Mouse (Mus musculus) MEL (cell line): ENCODE measurements at regions not wholly inside any gene's neighbourhood (a gene's known extent, or its start where the extent isn't known, plus 50 kb on each side); places are given as distances from the start of the nearest gene placed in this dataset.

Source experiments
- DNase-seq: peaks from one replicate; pipeline ENCODE4 v3.0.0; 2011; ENCODE audit warnings: low read depth, low spot score
- H3K27ac ChIP-seq: 2 replicates; pipeline ENCODE4 v1.5.1; 2012; ENCODE audit warnings: low read depth, mild to moderate bottlenecking, control low read depth, low read length, moderate library complexity; ENCODE audit not compliant: control insufficient read depth
- H3K27me3 ChIP-seq, 2 experiments: fragments of 150-350 bp in 1 of 2; sonication (generic) in 1 of 2; 2 replicates each; pipeline ENCODE4 v1.6.1; 2012; ENCODE audit warnings: low read length in 2 of 2, mild to moderate bottlenecking in 2 of 2, improper control_type of control experiment in 1 of 2, moderate library complexity in 1 of 2; ENCODE audit not compliant: insufficient read depth in 2 of 2, control insufficient read depth in 1 of 2
- H3K36me3 ChIP-seq, 2 experiments: 2 replicates each; pipeline ENCODE4 v1.6.1; 2012 to 2014; ENCODE audit warnings: low read length in 2 of 2, improper control_type of control experiment in 1 of 2, inconsistent platforms in 1 of 2, mild to moderate bottlenecking in 1 of 2; ENCODE audit not compliant: insufficient read depth in 2 of 2, control insufficient read depth in 1 of 2
- H3K4me1 ChIP-seq, 2 experiments: fragments of 150-350 bp in 1 of 2; sonication (generic) in 1 of 2; 2 replicates each; pipeline ENCODE4 v1.6.1; 2012; ENCODE audit warnings: low read length in 2 of 2, improper control_type of control experiment in 1 of 2, mild to moderate bottlenecking in 1 of 2; ENCODE audit not compliant: insufficient read depth in 2 of 2, control insufficient read depth in 1 of 2
- H3K4me3 ChIP-seq, 2 experiments: fragments of 150-350 bp in 1 of 2; sonication (generic) in 1 of 2; 2 replicates each; pipeline ENCODE4 v1.5.1; 2012; ENCODE audit warnings: low read depth in 2 of 2, low read length in 2 of 2, mild to moderate bottlenecking in 2 of 2, moderate library complexity in 2 of 2, control low read depth in 1 of 2, improper control_type of control experiment in 1 of 2; ENCODE audit not compliant: control insufficient read depth in 1 of 2, insufficient read depth in 1 of 2
- H3K79me2 ChIP-seq: 2 replicates; pipeline ENCODE4 v1.6.1; 2012; ENCODE audit warnings: mild to moderate bottlenecking, low read length, moderate library complexity; ENCODE audit not compliant: control insufficient read depth, poor library complexity, insufficient read depth
- H3K9ac ChIP-seq: 2 replicates; pipeline ENCODE4 v1.6.1; 2012; ENCODE audit warnings: low read depth, mild to moderate bottlenecking, control low read depth, low read length, moderate library complexity; ENCODE audit not compliant: control insufficient read depth, poor library complexity, severe bottlenecking
- H3K9me3 ChIP-seq: fragments of 150-350 bp; sonication (generic); replicated peaks from 2 replicates; pipeline ENCODE4 v1.6.1; 2012; ENCODE audit warnings: mild to moderate bottlenecking, low read length, improper control_type of control experiment, moderate library complexity; ENCODE audit not compliant: insufficient read depth
- BHLHE40 ChIP-seq: IDR thresholded peaks from 2 replicates; pipeline ENCODE4 v1.6.1; 2012; ENCODE audit warnings: low read depth, mild to moderate bottlenecking, inconsistent platforms, low read length, improper control_type of control experiment, borderline replicate concordance
- CHD1 ChIP-seq: IDR thresholded peaks from 2 replicates; pipeline ENCODE4 v1.6.1; 2012; ENCODE audit warnings: low read depth, mild to moderate bottlenecking, inconsistent platforms, low read length, improper control_type of control experiment
- E2F4 ChIP-seq: IDR thresholded peaks from 2 replicates; pipeline ENCODE4 v1.6.1; 2011; ENCODE audit warnings: low read depth, low read length, improper control_type of control experiment, borderline replicate concordance
- GATA1 ChIP-seq: IDR thresholded peaks from 2 replicates; pipeline ENCODE4 v1.6.1; 2011; ENCODE audit warnings: low read depth, low read length, improper control_type of control experiment
- KAT2A ChIP-seq: conservative IDR thresholded peaks from 2 replicates; pipeline ENCODE4 v1.6.1; 2012; ENCODE audit warnings: low read depth, low read length, improper control_type of control experiment, inconsistent platforms
- MAFK ChIP-seq: IDR thresholded peaks from 2 replicates; pipeline ENCODE4 v1.6.1; 2011; ENCODE audit warnings: low read depth, mild to moderate bottlenecking, low read length, improper control_type of control experiment, borderline replicate concordance
- MAX ChIP-seq: IDR thresholded peaks from 2 replicates; pipeline ENCODE4 v1.6.1; 2011; ENCODE audit warnings: low read length, improper control_type of control experiment
- MAZ ChIP-seq: IDR thresholded peaks from 2 replicates; pipeline ENCODE4 v1.6.1; 2012; ENCODE audit warnings: low read depth, mild to moderate bottlenecking, inconsistent platforms, low read length, improper control_type of control experiment
- MXI1 ChIP-seq: IDR thresholded peaks from 2 replicates; pipeline ENCODE4 v1.6.1; 2011; ENCODE audit warnings: mild to moderate bottlenecking, low read depth, low read length, improper control_type of control experiment
- NELFE ChIP-seq: IDR thresholded peaks from 2 replicates; pipeline ENCODE4 v1.6.1; 2011; ENCODE audit warnings: low read depth, low read length, improper control_type of control experiment
- POLR2AphosphoS5 ChIP-seq: IDR thresholded peaks from 2 replicates; pipeline ENCODE4 v1.6.1; 2012; ENCODE audit warnings: low read depth, borderline replicate concordance, mild to moderate bottlenecking, inconsistent platforms, low read length, moderate library complexity, mixed read lengths
- RCOR1 ChIP-seq: IDR thresholded peaks from 2 replicates; pipeline ENCODE4 v1.6.1; 2012; ENCODE audit warnings: low read depth, mild to moderate bottlenecking, inconsistent platforms, low read length, improper control_type of control experiment
- SMC3 ChIP-seq: IDR thresholded peaks from 2 replicates; pipeline ENCODE4 v1.6.1; 2011; ENCODE audit warnings: low read depth, low read length, improper control_type of control experiment
- TBP ChIP-seq: IDR thresholded peaks from 2 replicates; pipeline ENCODE4 v1.8.0; 2011; ENCODE audit warnings: low read depth, low read length, improper control_type of control experiment
- USF2 ChIP-seq, 2 experiments: IDR thresholded peaks; 2 replicates each; pipeline ENCODE4 v1.6.1; 2011 to 2012; ENCODE audit warnings: improper control_type of control experiment in 2 of 2, low read length in 2 of 2, borderline replicate concordance in 1 of 2, inconsistent platforms in 1 of 2, low read depth in 1 of 2, mild to moderate bottlenecking in 1 of 2; ENCODE audit not compliant: insufficient read depth in 1 of 2
- ZC3H11A ChIP-seq: IDR thresholded peaks from 2 replicates; pipeline ENCODE4 v1.6.1; 2012; ENCODE audit warnings: low read depth, mild to moderate bottlenecking, inconsistent platforms, low read length, improper control_type of control experiment

GRCm38 (mm10) chr13:69251130-69251561 lies 251.8 kb upstream of the Adcy2 start:
- H3K9me3 ChIP-seq: no peaks in the 10 kb centered on the region
- H3K27ac ChIP-seq: no peak overlapping the region
- H3K36me3 ChIP-seq: no peaks in the 10 kb centered on the region
- no peak for DNase-seq
- H3K79me2 ChIP-seq: no peaks in the 10 kb centered on the region
- H3K9ac ChIP-seq: no peak overlapping the region
- no peaks in the 10 kb centered on the region for H3K27me3 ChIP-seq
- no peak for TF ChIP-seq USF2 (IDR thresholded peaks at IDR 0.05; ENCODE audit: borderline replicate concordance in 1 of 2, insufficient read depth in 1 of 2, low read depth in 1 of 2, low read length in 2 of 2)
- no peak for TF ChIP-seq GATA1
- TF ChIP-seq MXI1: no peak
- no peak for TF ChIP-seq E2F4
- no peak for TF ChIP-seq CHD1
- no peak for TF ChIP-seq MAX
- no peak for TF ChIP-seq RCOR1
- TF ChIP-seq BHLHE40: no peak
- TF ChIP-seq POLR2AphosphoS5: no peak
- TF ChIP-seq ZC3H11A: no peak
- TF ChIP-seq NELFE: no peak
- no peak for TF ChIP-seq MAFK
- TF ChIP-seq SMC3: no peak
- no peak for TF ChIP-seq MAZ
- no peak for TF ChIP-seq TBP
- H3K4me3 ChIP-seq: no peak overlapping the region
- no peaks in the 10 kb centered on the region for H3K4me1 ChIP-seq

- Histone ChIP-seq H3K9ac (no peak overlapping the region), H3K9me3 (no peaks in the 10 kb centered on the region), H3K4me3 (no peak overlapping the region), H3K27ac (no peak overlapping the region), H3K79me2 (no peaks in the 10 kb centered on the region), H3K4me1 (no peaks in the 10 kb centered on the region), H3K36me3 (no peaks in the 10 kb centered on the region), H3K27me3 (no peaks in the 10 kb centered on the region)
- DNase-seq: no peak
- TF ChIP-seq E2F4 (no peak), USF2 (IDR thresholded peaks at IDR 0.05; ENCODE audit: borderline replicate concordance in 1 of 2, insufficient read depth in 1 of 2, low read depth in 1 of 2, low read length in 2 of 2) (no peak), KAT2A (no peak), TBP (no peak), MAZ (no peak), MAX (no peak)
These were observed 253.0 kb upstream of the Adcy2 start for GRCm38 (mm10) chr13:69252335-69252734.
